Mouse (Mus musculus) fat pad, adult 2 months (tissue): ENCODE measurements around the gene Smyd4.
"Not testable (repeated sequence)": the region's sequence is repeated elsewhere in the genome, so short reads cannot be mapped to it uniquely, and the experiment has no call there.

Experiments used
- DNase-seq: peaks from one replicate; pipeline ENCODE4 v3.0.0-alpha.2; 2011; ENCODE audit warnings: low read depth, low spot score; ENCODE audit errors: extremely low read depth

The Smyd4 gene

DNA sequence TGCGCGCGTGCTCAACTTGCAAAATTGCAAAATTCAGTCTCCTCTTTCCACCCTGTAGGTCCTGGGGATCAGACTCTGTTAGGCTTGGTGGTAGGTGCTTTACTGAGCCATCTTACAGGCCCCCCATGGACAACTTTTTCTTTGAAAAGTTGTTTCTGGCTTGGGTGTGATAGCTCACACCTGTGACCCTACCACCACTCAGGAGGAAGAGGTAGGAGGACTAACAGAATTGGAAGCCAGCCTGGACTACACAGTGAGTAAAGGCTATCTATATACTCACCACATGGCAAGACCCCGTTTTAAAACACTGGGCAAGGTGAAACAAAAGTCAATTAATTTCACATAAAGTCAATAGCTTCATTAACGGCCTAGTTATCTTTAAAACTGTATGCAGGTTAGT lies 3.5 kb upstream of the Smyd4 start:
- no peak for DNase-seq

GRCm38 (mm10) chr11:75346556-75347187 lies 1.6 kb upstream of the Smyd4 start:
- DNase-seq: no peak

DNA sequence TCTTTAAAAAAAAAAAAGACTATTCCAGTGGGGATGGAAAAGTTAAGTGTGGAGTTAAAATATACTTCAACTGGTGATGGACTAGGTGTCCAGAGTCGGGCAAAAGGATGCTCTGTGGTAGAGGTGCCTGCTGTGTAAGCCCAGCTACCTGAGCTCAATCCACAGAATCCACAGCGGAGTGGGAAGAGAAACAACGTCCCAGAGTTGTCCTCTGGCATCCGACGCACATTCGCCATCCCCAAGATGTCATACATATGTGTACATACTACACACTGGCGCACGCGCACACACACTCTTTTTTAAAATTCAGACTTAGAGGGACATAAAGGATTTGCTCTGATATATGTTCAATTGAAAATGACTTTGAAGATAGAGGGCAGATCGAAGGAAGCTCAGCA lies 1.0 kb upstream of the Smyd4 start:
- no peak for DNase-seq

GRCm38 (mm10) chr11:75347596-75347995 lies 637 bp upstream of the Smyd4 start:
- no peak for DNase-seq

DNA sequence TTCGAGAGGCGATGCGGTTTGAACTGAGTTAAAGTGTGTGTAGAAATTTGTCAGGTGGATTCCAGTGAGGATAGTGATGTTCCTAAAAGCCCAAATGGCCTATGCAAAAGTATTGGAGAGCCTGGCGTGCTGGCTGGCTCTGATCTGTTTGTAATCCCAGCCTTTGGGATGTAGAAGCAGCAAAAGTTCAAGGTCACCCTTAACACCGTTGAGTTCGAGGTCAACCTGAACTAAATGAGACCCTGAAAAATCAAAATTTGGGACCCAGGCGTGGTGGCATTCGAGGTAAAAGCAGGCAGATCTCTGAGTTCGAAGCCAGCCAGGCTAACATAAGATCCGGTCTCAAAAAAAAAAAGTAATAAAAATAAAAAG lies 643 bp downstream of the Smyd4 start:
- no peak for DNase-seq

- DNase-seq: no peak
Observed at GRCm38 (mm10) chr11:75351225-75351624, 3.0 kb downstream of the Smyd4 start.

- DNase-seq: no peak
Observed at GRCm38 (mm10) chr11:75355475-75355874, 7.2 kb downstream of the Smyd4 start.

DNA sequence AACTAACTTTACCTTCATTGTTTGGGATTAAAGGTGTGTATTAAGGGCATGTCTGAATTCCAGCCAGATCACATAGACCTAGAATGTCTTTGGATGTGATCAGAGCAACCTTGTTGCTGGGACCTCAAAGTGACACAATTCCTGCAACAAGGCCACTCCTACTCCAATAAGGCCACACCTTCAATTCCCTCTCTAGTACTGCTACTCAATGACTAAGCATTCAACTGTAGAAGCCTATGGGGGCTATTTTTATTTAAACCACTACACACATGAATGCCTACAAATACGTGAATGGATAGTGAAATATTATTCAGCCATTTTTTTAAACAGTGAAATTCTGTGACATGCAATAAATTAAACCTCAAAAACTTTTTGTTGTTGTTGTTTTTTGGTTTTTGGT lies 28.9 kb downstream of the Smyd4 start:
- no peak for DNase-seq

GRCm38 (mm10) chr11:75378786-75379185 lies 30.6 kb downstream of the Smyd4 start:
- not testable (repeated sequence) for DNase-seq

DNA sequence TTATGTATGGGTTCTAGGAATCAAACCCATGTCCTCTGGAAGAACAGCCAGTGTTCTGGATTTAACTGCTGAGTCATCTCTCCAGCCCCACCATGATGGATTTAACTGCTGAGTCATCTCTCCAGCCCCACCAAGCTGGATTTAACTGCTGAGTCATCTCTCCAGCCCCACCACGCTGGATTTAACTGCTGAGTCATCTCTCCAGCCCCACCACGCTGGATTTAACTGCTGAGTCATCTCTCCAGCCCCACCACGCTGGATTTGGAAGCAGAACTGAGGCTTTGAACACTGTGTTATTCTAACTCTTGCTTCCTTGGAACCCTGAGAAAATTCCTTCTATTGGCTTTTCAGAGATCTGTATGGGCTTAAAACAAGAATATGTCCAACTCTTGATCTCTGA lies 35.3 kb downstream of the Smyd4 start:
- DNase-seq: not testable (repeated sequence)

GRCm38 (mm10) chr11:75395611-75396010 lies 47.4 kb downstream of the Smyd4 start:
- no peak for DNase-seq

GRCm38 (mm10) chr11:75397452-75397851 lies 49.2 kb downstream of the Smyd4 start:
- DNase-seq: no peak

DNA sequence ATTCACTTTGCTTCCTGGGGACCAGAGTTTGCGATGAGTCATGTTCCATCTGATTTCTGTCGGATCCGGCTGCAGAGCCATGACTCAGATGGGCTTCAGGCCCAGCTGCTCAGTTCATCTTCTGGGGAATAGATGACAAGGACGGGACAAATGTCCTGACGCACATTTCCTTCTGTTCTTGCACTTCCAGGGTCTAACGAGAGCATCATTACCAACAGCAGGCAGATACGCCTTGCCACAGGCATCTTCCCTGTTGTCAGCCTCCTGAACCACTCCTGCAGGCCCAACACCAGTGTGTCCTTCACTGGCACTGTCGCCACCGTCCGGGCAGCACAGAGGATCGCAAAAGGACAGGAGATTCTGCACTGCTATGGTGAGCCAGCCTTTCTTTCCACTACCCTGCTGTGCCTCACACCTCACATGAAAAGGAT lies 51.2 kb downstream of the Smyd4 start:
- DNase-seq: no peak

DNA sequence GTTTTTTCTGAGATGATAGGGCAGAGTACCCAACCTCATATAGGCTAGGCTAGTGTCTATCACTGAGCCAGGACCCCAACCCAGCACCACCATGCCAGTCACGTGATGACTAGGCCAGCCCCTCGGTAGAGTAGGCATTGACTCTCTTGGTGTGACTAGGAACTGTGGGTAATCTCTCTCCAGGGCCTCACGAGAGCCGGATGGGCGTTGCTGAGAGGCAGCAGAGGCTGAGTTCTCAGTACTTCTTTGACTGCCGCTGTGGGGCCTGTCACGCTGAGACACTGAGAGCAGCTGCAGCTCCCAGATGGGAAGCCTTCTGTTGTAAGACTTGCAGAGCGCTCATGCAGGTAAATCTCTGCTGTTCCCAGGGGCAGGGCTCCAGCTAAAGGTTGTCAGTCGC lies 51.9 kb downstream of the Smyd4 start:
- no peak for DNase-seq

DNA sequence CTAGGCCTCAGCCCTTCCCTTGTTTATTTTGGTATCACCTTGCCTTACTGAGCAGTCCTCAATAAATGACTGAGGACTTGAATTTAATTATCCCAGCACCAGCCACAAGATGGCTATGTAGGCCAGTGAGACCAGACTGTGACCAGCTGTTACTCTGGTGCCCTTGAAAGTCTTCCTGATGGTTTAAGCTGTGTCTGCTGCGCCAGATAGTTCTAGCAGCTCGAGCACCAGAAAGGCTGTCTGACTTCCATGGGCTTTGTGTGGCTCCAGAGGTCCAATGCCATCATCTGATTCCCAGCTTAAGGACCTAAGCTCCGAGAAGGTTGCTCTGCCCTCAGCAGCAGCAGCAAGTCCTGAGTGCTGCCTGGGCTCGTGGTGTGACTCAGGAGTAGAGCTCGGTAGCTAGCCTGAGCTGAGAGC lies 54.0 kb downstream of the Smyd4 start:
- no peak for DNase-seq

DNA sequence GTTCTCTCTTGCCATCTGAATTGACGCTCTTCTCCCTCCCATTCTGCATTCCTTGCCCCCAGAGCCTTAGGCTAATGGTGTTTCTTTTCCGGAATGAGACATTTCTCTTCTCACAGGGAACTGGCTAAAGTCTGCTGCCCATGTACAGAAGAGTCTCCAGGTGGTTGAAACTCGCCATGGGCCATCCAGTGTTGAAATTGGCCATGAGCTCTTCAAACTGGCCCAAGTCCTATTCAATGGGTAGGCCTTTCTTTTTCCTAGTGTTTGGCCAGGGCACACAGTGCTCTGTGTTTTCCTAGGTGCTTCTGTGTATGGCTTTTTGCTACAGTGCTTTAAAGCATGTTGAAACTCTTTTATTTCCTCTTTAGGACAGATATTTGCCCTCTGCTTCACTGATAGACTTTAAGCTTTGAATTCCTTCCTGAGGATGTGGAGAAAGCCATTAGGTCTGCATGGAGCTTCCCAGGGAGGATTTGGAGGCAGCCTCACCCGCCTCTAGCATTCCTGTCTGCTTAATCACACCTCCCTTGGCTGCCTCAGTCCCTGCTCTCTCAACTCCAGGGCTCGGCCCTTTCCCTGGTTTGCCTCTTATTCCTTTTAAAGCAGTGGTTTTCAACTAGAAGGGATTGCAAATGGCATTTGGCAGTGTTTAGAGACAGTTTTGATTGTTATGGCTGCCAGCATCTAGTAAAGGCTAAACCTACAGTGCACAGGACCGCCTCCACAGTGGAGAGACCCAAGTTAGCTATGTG lies 55.2 kb downstream of the Smyd4 start:
- DNase-seq: no peak

DNA sequence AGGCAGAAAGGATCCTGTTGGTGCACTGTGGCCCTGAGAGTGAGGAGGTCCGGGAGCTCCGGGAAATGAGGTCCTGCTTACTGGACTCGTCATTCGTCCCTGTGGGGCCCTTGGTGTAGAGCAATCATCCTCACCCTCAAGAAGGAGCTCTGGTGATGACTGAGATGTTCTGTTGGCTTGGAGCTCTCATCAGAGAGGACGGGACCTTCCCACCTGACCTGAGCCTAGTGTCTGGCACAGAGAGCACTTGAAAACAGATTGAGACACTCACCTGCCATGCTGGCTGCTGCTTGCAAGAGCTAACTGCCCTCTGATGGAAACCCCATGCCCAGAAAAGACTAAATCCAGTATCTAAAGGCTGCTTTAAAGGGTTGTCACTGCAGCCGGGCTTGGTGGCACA lies 56.6 kb downstream of the Smyd4 start:
- DNase-seq: no peak

DNA sequence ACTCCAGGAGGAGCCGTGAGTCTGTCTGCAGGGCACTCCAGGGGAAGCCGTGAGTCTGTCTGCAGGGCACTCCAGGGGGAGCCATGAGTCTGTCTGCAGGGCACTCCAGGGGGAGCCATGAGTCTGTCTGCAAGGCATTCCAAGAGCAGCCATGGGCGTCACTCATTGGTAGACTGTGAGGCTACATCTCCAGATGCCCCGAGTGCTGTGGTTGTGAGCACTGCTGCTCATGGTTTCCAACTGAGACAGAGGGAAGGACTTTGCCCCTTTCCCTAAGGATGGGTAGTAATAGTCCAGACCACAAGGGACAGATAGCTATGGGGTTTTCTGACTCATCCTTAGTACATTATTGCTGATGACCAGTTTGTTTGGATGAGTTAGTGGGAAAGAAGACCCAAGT lies 57.9 kb downstream of the Smyd4 start:
- DNase-seq: no peak

DNA sequence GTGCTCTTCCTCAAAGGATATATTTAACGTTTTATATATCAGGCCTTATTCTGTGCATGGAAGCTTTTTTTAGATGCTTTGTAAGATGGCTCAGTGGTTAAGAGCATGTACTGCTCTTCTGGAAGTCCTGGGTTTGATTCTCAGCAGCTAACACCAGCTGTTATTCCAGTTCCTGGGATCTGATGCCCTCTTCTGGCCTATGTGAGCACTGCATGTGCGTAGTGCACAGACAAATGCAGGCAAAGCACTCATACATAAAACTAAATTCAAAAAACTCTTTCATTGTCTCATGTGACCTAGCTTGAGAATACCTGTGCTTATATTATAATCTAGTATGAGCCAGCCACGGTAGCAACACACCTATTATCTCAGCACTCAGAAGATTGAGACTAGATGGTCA lies 58.6 kb downstream of the Smyd4 start:
- DNase-seq: no peak

- DNase-seq: no peak
Observed at GRCm38 (mm10) chr11:75409679-75410575, 61.7 kb downstream of the Smyd4 start.

GRCm38 (mm10) chr11:75410591-75410990 lies 62.4 kb downstream of the Smyd4 start:
- no peak for DNase-seq

GRCm38 (mm10) chr11:75415096-75415495 lies 66.9 kb downstream of the Smyd4 start:
- no peak for DNase-seq
